Mouse (Mus musculus): Measurements from ENCODE around the gene Maml3.

The Maml3 gene

DNA sequence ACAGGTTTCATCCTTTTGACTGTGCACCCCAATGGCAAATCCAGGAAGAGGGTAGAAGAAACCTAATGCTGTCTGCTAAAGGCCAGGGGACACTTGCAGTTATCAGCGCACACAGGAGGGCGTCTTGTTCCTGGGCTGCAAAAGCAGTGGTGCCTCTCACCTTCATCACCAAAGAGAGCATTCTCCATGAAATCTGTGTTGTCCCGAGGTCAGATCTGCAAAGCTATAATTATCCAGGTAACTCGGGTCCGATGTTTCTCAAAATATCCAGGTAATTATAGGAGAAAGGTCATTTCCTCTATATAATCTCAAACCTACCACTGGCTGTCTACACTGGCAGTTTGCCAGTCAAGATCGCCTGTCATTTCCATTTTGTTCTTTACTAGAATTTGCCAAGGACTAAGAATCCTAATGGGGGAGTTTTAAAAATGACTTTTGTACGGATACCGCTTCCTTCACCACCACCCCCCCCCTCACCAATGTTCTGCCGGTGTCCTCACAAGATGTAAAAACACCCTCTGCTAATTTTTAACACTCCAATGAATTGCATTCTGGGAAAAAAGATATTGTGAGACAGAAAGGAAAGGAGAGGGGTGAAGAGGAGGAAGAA is 98.0 kb downstream of the Maml3 start:
- DNase-seq (ENCODE audit: low spot score in 2 of 2), result no peak

DNA sequence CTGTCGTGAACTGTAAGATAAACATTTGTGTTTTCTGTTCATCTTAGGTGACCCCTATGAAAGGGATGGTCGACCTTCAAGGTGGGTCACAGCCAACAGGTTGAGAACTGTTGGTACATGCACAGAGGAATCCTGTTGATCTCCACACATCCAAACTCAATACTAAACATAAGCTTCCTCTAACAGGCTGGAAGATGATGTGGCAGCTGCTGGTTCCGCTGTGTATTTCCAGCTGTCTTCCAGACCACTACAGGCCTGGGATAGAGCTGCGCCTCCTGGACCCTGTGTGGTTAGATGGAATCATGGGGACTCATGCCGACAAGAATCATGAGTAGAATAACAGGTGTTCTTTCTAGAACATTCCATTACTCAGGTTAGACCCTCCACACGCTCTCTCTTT is 101.2 kb downstream of the Maml3 start:
- no peak for DNase-seq (ENCODE audit: low spot score in 2 of 2)

DNA sequence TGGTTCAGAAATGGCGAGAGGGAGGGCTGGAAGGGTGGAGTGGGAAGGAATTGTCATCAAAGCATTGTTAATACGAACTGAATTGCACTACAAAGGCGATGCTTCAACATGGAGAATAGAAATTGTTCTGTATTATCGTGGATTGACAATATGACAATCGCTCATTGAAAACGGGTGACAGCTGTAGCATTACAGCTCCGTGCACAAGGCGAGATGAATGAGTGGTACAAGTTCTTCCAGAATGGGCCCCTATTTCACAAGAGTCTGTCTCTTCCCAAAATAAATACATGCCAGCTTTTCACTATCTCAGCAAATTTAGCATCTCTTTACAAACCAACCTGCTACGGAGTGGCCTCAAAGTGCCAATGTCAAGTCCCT is 103.4 kb downstream of the Maml3 start:
- DNase-seq (ENCODE audit: low spot score in 2 of 2), result no peak

DNA sequence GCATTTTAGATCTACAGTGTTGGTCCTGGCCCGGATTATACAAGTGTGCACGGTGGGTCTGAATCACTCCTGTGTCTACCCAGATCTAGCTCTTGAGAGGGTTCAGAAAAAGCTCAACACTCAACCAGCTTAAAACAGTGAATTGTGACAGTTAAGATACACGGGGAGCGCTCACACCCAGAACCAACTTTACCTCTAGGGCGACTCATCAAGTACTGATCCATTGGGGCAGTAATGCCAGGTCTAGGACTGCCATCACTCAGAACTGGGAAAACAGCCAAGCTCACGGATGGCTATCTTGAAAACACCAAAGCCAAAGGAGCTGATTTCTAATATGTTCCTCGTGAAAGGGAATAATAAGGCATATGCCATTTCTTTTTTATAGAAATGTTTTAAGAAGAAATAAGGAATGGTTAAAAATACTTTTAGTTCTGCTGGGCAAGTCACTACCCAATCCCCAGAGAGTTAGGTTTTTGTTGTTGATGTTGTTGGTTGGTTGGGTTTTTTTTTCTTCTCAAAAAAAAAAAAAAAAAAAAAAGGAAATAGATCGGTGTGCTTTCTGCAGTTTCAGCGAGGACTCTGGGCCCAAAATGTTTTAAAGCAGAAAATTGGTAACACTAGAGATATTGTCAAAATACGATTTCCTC is 103.9 kb downstream of the Maml3 start:
- DNase-seq (ENCODE audit: low spot score in 2 of 2), result no peak

DNA sequence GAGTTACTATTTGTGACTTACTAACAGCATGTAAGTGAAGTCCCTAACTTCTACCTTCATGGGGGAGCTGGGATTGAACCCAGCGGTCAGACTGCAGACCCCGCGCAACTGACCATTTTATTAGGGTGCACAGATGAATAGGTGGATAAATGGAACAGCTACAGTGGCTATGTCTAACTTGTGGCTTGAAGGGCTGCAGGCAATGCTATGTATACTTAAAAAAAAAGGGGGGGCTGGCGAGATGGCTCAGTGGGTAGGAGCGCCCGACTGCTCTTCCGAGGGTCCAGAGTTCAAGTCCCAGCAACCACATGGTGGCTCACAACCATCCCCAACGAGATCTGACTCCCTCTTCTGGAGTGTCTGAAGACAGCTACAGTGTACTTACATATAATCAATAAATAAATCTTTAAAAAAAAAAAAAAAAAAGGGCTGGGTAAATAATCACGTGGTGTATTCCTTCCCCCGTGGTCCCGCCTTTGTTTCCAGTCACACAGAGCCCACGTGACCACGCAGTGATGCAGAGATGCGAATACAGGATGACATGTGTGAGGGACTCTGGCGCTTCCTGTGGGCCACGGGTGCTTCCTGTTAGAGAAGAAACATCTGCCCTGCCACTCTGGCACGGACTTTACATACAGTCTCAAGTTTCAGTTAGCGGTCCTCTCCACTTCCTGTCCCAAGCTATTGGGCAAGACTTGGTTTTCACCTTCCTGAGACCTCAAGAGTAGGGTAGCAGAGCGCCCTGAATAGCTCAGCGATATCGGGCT is 105.0 kb downstream of the Maml3 start:
- DNase-seq (ENCODE audit: low spot score in 2 of 2), result peak; percentile 72 to 77

DNA sequence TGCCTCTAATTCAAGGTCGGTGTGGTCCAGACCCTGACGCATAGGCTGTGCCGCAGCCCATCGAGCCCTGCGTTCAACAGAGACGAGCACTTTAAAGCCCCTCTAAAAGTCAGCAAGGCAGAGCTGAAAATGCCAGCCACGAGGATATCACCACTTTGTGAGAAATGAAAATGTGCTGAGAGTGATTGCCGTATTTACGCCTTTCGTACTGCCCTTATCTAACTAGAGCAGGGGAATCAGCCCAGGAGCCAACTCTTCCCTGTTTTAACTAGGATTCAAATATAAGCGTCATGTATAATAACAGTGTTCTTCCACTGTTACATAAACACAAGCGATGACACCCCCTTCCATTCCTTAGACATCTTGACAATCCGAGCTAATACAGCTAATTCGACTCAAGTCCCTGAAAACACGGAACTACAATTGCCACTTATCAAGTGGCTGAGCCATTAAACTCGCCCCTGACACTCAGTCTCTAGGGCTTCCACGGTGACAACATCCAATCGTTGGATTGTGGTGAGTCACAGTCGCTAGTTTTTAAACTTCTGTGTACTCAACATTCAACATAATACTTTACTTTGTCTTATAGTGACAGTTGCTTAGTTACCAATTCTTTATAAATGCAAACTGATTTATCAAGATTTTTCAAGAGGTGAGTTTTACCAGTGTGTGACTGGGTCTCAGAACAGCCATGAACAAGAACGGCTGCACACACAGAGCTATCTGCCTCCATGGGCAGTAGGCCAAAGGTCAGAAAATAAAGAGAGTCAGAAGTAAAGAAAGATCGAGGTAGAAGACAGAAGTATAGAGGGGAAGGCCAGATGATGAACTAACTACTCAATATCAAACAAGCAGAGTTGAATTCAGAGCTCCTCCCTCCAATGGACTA is 106.1 kb downstream of the Maml3 start:
- DNase-seq (ENCODE audit: low spot score in 2 of 2), result no peak

DNA sequence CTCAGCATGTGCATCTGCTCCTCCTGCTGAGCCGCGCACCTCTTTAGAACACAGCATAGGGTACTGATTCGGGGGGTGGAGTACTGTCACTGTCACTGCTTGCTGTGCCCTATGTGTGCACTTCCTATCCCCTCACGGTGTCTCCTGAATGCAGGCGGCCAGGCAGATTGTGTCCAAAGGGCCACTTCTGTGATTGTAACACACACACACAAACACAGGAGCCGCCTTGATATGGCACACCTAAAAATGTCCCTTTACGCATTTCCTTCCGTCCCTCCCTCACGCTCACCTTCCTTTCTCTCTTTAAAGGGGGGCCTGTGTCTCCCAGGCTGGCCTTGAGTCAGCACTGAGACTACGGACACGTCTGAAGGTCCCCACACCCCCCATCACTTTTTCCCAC is 107.3 kb downstream of the Maml3 start:
- DNase-seq (ENCODE audit: low spot score in 2 of 2), result no peak

DNA sequence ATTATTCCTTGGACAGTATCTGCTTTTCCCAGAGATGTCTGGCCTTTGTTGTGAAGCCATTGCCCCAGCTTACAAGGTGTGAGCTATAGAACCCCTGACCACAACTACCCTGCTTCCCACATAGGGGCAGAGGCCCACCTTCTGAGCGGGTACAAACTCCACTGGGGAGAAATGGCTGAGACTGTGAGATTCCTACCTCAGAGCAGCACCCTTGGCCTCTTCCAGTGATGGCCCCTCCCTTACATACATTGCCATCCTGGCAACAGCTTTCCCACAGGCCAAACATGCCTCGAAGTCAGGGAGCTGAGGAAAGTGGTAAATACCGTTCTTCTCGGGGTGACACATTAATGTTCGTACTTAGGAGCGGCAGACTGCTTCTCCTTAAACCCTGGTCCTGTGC is 118.4 kb downstream of the Maml3 start:
- no peak for DNase-seq (ENCODE audit: low spot score in 2 of 2)

DNA sequence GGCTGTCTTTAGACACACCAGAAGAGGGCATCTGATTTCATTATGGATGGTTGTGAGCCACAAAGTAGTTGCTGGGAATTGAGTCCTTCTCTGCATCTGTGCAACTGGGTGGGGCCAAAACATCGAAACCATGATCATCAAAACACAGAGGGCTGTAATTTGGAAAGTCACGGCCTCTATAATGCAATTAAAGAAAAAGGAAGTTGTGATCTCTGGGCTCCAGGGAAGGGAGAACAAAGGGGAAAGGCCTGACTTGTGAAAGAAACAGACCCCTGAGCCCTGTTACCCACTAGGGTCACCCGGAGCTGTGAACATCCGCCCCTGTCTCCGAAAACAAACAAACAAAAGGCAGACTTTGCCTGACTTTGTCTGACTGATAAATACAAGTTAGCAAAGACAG is 123.4 kb downstream of the Maml3 start:
- DNase-seq (ENCODE audit: low spot score in 2 of 2), result no peak

DNA sequence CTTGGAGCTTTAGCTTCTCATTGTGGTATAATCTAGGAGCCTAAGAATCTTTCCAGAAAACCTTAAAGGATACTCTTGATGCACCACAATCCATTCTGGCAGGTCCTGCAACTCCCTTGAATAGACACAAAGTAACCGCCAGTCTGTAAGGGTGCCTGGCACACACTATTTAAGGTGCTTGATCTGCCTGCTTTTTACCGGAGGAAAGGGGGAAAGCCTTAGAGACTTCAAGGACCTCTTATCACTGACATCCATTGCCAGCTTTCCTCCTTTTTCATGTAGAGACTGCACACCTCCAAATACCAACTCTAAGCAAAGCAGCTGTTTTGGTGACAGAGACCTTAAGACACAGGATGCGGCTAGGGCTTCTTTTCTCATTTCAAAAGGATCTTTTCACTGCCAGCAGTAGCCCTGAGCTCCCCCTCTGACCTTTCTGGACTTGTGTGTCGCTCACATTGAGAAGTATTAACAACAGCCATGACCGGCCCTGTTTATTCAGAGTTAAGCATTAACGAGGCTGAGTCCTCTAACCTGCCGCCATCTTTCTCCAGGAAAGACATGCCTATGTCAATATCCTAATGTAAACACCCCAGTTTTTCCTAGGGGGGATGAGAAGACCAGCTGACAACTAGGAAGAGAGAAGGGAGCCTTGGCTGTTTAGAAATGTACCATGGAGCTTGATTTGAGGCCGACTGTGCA is 127.1 kb downstream of the Maml3 start:
- no peak for DNase-seq (ENCODE audit: low spot score in 2 of 2)

DNA sequence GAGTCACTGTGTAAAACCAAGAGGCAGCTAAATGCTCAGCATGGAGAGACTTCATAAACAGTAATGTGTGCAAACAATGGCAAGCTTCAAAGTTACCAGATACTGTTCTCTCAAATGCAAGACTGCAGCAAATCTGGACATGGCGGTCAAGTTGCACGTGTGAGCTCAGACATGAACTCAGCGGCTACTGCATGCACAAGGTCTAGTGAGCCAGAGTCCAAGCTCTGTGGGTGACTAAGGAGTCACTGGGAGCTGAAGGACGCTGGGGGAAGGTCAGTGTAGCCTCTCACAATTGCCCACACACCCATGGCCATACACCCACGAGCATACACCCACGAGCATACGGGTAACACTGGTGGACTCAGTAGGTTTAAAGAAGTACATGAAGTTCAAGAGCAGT is 130.3 kb downstream of the Maml3 start:
- no peak for DNase-seq (ENCODE audit: low spot score in 2 of 2)

DNA sequence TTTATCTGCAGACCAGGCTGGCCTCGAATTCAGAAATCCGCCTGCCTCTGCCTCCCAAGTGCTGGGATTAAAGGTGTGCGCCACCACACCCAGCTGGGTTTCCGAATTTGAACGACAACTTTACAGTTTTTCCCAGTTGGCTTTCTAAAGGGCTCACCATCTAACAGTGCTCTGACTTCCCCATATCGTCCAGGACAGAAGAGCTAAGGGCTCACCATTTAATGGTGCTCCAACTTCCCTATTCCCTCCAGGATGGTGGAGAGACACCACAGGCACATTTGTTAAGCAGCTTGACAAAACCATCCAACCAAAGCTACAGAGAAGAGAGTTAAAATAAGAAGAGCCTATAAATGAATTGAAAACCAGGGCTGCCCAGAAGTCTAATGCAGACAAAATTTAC is 130.7 kb downstream of the Maml3 start:
- DNase-seq (ENCODE audit: low spot score in 2 of 2), result no peak

DNA sequence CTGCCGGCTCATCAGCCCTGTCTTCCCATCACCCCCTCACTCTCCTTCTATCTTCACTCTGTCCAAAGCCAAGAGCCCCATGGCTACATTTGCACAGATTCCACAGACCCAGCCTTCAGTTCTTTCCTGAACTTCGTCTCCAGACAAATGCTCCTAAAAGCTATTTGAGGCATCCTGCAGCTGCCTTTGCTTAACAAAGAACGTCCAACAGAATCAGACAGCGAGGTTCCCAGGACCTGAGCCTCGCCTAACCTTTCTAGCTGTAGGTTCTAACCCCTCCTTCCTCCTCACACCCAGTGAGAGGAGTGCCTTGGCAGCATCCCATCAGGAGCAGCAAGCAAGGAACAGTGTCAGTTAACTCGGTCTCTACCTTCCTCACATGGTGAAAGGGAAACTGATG is 132.3 kb downstream of the Maml3 start:
- DNase-seq (ENCODE audit: low spot score in 2 of 2), result no peak

DNA sequence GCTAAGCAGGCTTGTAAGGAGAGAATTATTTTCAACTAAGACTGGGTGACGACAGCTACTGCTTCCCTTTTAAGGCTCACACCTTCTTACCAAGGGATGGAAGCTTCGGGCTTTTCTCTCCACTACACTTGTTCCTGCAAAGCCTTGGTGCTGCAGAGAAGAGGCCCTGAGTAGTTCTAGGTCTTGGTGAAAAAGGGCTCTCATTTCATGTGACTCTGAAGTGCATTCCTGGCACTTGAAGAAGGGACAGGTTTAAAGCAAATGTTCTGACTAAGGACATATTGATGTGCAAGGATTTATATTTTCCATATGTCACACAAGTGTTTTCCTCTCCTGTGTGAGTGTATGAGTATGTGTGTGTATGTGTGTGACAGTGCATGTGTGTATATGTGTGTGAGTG is 134.4 kb downstream of the Maml3 start:
- no peak for DNase-seq (ENCODE audit: low spot score in 2 of 2)

DNA sequence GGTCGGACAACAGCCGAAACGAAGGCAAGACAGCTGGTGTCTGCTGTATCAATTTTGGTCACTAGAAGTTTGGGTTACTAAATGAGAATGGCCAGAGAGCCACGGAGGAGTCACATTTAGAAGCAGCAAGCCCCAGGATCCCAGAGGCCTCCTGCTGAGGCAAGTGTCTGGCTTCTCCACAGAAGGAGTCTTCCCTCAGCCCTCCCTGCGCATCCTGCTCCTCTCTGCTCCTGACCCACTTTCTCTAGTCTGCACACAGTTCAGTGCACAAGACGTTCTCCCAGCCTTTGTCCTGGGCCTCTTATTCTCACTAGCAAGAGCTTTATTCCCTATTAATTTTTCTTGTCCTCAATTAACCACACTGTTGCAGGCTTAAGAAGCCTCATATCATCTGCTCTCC is 135.4 kb downstream of the Maml3 start:
- DNase-seq (ENCODE audit: low spot score in 2 of 2), result no peak

DNA sequence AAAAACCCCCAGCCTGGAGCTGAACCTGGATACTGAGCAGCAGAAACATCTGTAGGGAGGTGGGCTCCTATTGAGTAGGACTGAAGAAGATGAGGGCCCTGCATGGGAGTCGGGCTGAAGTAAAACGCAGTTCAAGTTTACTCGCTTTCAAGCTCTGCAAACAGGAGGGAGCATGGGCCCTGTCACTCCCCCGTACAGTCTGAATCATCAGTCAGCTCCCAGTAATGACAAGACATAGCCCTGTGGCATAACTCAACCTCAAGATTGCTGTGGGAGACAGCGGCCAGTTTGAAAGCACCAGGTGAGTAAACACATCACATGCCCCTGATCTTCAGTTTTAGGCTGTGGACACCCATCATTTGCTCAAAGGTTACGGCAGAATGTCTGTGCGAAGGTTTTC is 139.0 kb downstream of the Maml3 start:
- no peak for DNase-seq (ENCODE audit: low spot score in 2 of 2)

DNA sequence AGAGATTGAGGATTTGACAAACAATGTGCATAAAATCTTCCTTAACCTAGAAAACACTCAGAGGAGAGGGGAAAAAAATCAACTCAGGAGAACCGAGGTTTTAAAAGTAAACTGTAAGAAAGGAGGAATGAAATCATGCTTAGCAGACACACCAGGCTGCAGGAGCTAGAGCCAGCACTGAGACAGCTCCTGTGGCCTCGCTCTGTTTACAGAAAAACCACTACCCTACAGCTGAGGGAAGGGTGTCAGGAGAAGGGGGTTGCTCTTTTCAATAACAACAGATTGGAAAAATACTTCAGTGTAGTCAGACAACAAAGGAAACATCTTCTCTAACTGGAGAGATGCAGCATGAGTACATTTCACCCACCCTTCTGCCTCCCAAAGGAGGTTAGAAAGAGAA is 139.4 kb downstream of the Maml3 start:
- DNase-seq (ENCODE audit: low spot score in 2 of 2), result no peak

DNA sequence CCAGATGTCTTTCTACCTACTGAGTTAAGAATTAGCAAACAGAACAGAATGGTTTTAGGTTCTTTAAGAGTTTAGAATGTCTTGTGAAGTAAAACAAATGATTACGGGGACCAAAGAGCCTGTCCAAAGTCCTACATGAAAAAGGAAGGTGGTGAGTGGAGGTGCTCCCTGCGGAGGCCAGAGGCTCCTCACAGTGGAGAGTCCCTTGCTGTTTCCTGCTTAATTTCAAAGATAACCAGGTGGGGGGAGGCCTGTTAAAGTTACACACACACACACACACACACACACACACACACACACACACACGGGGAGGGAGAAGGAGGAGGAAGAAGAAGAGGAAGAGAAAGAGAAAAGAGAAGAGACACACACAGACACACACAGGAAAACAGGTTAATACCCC is 139.9 kb downstream of the Maml3 start:
- no peak for DNase-seq (ENCODE audit: low spot score in 2 of 2)

DNA sequence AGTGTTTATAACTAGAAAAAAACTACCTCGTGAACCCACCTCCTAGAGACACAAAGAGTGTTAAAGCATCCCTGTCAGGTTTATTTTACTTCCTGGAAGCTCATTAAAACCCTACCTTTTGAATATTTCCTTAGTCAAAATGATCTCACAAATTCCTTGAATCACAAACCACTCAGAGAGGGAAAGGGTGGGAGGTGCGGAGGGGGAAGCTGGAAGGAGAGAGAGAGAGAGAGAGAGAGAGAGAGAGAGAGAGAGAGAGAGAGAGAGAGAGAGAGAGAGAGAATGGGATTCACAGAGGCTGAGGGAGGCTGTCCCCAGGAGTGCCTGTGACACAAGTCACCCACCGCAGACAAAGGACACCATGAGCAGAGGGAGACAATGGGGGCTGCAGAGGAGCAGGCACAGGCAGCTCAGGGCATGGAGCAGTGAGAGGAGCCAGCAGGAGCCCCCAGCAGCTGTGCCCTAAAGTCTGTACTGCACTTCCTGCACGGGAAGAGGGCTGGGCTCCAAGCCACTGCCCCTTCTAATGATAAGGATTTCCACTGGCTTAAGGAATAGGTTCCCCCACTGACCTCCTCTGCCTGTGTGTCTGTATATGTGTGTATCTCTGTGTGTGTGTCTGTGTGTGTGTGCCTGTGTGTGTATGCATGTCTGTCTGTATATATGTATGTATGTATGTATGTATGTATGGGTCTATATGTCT is 140.8 kb downstream of the Maml3 start:
- no peak for DNase-seq (ENCODE audit: low spot score in 2 of 2)

DNA sequence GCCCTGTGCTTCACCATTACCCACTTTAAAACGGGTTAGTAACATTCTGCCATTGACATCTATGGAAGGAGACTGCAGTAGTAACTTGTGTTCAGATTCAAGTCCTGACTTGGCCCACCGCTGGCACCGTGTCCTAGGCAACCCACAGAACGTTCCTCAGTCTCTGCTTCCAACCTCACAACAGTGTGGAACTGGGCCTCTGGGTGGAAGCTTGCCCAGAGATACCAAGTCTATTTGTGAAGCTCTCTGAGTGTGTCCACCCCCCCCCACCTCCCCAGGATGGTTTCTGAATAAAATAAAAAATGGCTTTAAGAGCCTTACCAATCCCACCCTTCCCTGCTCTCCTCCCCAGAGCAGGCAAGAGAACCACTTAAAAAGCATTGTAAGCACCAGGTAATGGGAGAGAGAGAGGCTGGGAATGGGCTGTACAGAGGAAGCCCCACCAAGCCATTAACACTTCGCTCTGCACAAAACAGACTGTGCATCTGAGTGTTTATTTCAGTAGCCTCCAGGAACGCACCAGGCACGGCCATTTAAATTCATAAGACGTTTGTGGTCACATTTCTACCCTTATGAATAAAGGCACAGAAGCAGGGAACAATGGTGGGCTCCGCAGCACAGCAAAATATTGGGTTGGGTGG is 141.6 kb downstream of the Maml3 start:
- no peak for DNase-seq (ENCODE audit: low spot score in 2 of 2)

DNA sequence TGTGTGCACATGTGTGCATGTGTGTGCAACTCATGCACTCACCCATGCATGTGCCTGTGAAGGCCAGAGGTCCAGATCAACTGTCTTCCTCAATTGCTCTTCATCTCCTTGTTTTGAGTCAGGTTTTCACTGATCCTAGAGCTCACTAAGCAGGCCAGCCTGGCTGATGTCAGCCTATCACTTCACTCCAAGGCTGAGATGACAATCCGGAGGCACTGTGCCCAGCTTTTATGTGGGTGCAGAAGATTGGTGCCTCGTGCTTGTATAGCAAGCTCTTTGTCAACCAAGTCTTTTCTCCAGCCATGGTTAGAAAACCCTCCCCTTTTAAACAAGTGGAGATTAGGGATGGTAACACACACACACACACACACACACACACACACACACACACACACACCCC is 146.1 kb downstream of the Maml3 start:
- no peak for DNase-seq (ENCODE audit: low spot score in 2 of 2)

Measured in spleen, postnatal 4 days (tissue).